In genomic region chr10:70740095-70740494, GRCm38 (mm10) we compare ENCODE assay signal across 14 mouse cellular contexts.
DNase-seq lines count a peak whose midpoint lies in the region; ATAC-seq and TF ChIP-seq lines count a peak whose summit lies in the region.
"Had no signal": no experiment of that assay in that cellular context is flagged by ENCODE, and none has a peak within 500 bp of the region (broad histone marks: within the 10 kb centered on the region; RNA-seq: fewer than 3 reads in every experiment).

No protein-coding gene starts in this region.

- TF ChIP-seq CTCF in lung, adult 2 months (IDR thresholded peaks at IDR 0.05; ENCODE audit: insufficient read depth, low read length), result no peak
- TF ChIP-seq CTCF in gastrocnemius, adult 2 months (IDR thresholded peaks at IDR 0.05), result no peak

- ATAC-seq in forebrain, embryonic 15.5 days (replicated peaks), result no peak
- ATAC-seq: CD4-positive, CD25-positive, alpha-beta regulatory T cell, adult 4 months had no signal

- intact Hi-C loops in gastrocnemius, adult 2 months (cut with DNase I), result no loop called here

- no peaks in the 10 kb centered on the region for H3K36me3 ChIP-seq in forebrain, embryonic 15.5 days
- H3K36me3 ChIP-seq: hindbrain, embryonic 10.5 days had no signal

- no peak overlapping the region for H3K9ac ChIP-seq in forebrain, embryonic 15.5 days (replicated peaks)

- no peaks in the 10 kb centered on the region for H3K4me1 ChIP-seq in lung, adult 2 months (ENCODE audit: control insufficient read depth, insufficient read depth, low read length)
- no peaks in the 10 kb centered on the region for H3K4me1 ChIP-seq in forebrain, embryonic 15.5 days
- H3K4me1 ChIP-seq: hindbrain, embryonic 10.5 days had no signal

- no peak for TF ChIP-seq POLR2A in lung, adult 2 months (IDR thresholded peaks at IDR 0.05; ENCODE audit: borderline replicate concordance, extremely low read depth, low read depth, low read length)

- H3K27me3 ChIP-seq in forebrain, embryonic 15.5 days, result no peaks in the 10 kb centered on the region

- H3K9me3 ChIP-seq in forebrain, embryonic 15.5 days, result no peaks in the 10 kb centered on the region
- H3K9me3 ChIP-seq: hindbrain, embryonic 10.5 days had no signal

- H3K27ac ChIP-seq in gastrocnemius, adult 2 months, result no peak overlapping the region
- no peak overlapping the region for H3K27ac ChIP-seq in forebrain, embryonic 15.5 days (replicated peaks)
- H3K27ac ChIP-seq: hindbrain, embryonic 10.5 days; stomach, postnatal 0 days had no signal

- 65% methylated on average over 4 of the region's 4 CpGs for WGBS in lung, adult 2 months
- 62% methylated on average over 4 of the region's 4 CpGs for WGBS in forebrain, embryonic 15.5 days

- DNase-seq in heart, adult 8-10 months (ENCODE audit: low spot score), result peak; percentile 3
- DNase-seq in heart, adult 11 months, result no peak
- DNase-seq in lung, postnatal 10 days, result peak; percentile 3
- no peak for DNase-seq in lung, adult 2 months
- peak; percentile 45 for DNase-seq in NIH3T3 (ENCODE audit: low read depth)
- peak; percentile 81 for DNase-seq in layer of hippocampus, adult 9-11 months
- DNase-seq in gastrocnemius, adult 2 months, result no peak
- DNase-seq: kidney, adult 2 months; left cerebral cortex, postnatal 4 days had no signal

- H3K4me2 ChIP-seq in forebrain, embryonic 15.5 days (replicated peaks), result no peak overlapping the region

- no peak overlapping the region for H3K4me3 ChIP-seq in lung, adult 2 months (replicated peaks; ENCODE audit: extremely low read depth, low read depth, low read length)
- no peak overlapping the region for H3K4me3 ChIP-seq in gastrocnemius, adult 2 months
- no peak overlapping the region for H3K4me3 ChIP-seq in forebrain, embryonic 15.5 days
- H3K4me3 ChIP-seq: erythroblast, embryonic 14.5 days; hindbrain, embryonic 10.5 days had no signal

Comparison
In these comparisons a context has a peak if more than half of its experiments do, and no peak if none do; other contexts are left out.
1. DNase-seq: peak in heart, adult 8-10 months (single experiment), lung, postnatal 10 days (single experiment), NIH3T3 (single experiment) and layer of hippocampus, adult 9-11 months (single experiment); none in heart, adult 11 months (single experiment), lung, adult 2 months (single experiment) and gastrocnemius, adult 2 months (single experiment).